Mouse (Mus musculus) liver, embryonic 14.5 days (tissue): ENCODE results near the gene Klc1. TPM values are rescaled to one million over a fixed set of nuclear protein-coding genes. Genes with fewer than 3 reads are reported as not detected.

Experiments
- ATAC-seq: fragments of 200-750 bp; cut with Nextera tagmentation; 2 replicates; pipeline ENCODE4 v1.8.0; 2017; ENCODE audit warnings: moderate number of reproducible peaks, mild to moderate bottlenecking, moderate library complexity; ENCODE audit not compliant: insufficient read depth
- DNase-seq, 3 experiments: peaks; one replicate each; pipeline ENCODE4 v3.0.0-alpha.2; 2012 to 2013; ENCODE audit warnings: low read depth in 3 of 3, low spot score in 3 of 3
- H3K27ac ChIP-seq: fragments of 300-500 bp; sonication (generic); 2 replicates; pipeline ENCODE4 v1.5.1; 2014; ENCODE audit warnings: moderate library complexity, mild to moderate bottlenecking, control low read depth, inconsistent platforms
- H3K27me3 ChIP-seq: fragments of 300-500 bp; sonication (generic); 2 replicates; pipeline ENCODE4 v1.6.1; 2014; ENCODE audit warnings: mild to moderate bottlenecking, low read length, moderate library complexity; ENCODE audit not compliant: control insufficient read depth, insufficient read depth
- H3K36me3 ChIP-seq: fragments of 300-500 bp; sonication (generic); replicated peaks from 2 replicates; pipeline ENCODE4 v1.6.1; 2014; ENCODE audit warnings: low read depth; ENCODE audit not compliant: control insufficient read depth, insufficient read depth
- H3K4me1 ChIP-seq, 2 experiments: fragments of 200-500 bp in 1 of 2; fragments of 300-500 bp in 1 of 2; sonication (generic) in 1 of 2; replicated peaks; 2 replicates each; pipeline ENCODE4 v1.6.1; 2012 to 2014; ENCODE audit warnings: antibody characterized with exemption in 1 of 2, inconsistent platforms in 1 of 2, low read length in 1 of 2; ENCODE audit not compliant: control insufficient read depth in 2 of 2, insufficient read depth in 2 of 2
- H3K4me2 ChIP-seq: fragments of 300-500 bp; sonication (generic); 2 replicates; pipeline ENCODE4 v1.6.1; 2014; ENCODE audit warnings: low read depth, mild to moderate bottlenecking, control low read depth, moderate library complexity
- H3K4me3 ChIP-seq, 2 experiments: fragments of 200-500 bp in 1 of 2; fragments of 300-500 bp in 1 of 2; sonication (generic) in 1 of 2; 2 replicates each; pipeline ENCODE4 v1.5.1; 2012 to 2014; ENCODE audit warnings: low read depth in 2 of 2, low read length in 2 of 2, mild to moderate bottlenecking in 2 of 2, control low read depth in 1 of 2, inconsistent platforms in 1 of 2, moderate library complexity in 1 of 2; ENCODE audit not compliant: insufficient read depth in 1 of 2
- H3K9ac ChIP-seq: fragments of 300-500 bp; sonication (generic); replicated peaks from 2 replicates; pipeline ENCODE4 v1.6.1; 2014; ENCODE audit warnings: mild to moderate bottlenecking, control low read depth, moderate library complexity
- H3K9me3 ChIP-seq: fragments of 300-500 bp; sonication (generic); 2 replicates; pipeline ENCODE4 v1.6.1; 2016; ENCODE audit warnings: low read length, mixed read lengths; ENCODE audit not compliant: control insufficient read depth
- CTCF ChIP-seq: IDR thresholded peaks from 2 replicates; pipeline ENCODE4 v1.5.1; 2016; ENCODE audit warnings: antibody characterized with exemption, low read depth, control low read depth
- EP300 ChIP-seq: IDR thresholded peaks from 2 replicates; pipeline ENCODE4 v1.6.1; 2016; ENCODE audit warnings: antibody characterized with exemption, low read depth
- WGBS: fragments of 180-500 bp; shearing (Covaris S2); extraction: QIAGEN DNeasy Blood & Tissue Kit; methylation state at CpG from one replicate; pipeline ENCODE4 v1.1.7; 2014; ENCODE audit not compliant: insufficient replicate concordance; 5-methylcytosine and 5-hydroxymethylcytosine counted together
- polyA plus RNA-seq, 2 experiments: library from polyadenylated mRNA; depleted of rRNA in 1 of 2; stranded (reverse) in 1 of 2; unstranded in 1 of 2; fragments of >200 nt; fragmentation: Nextera tagmentation in 1 of 2; extraction: Ambion mirVana in 1 of 2; gene quantifications; 2 replicates each; pipeline versions ENCODE4 v1.2.1 to v1.2.3; 2012 to 2014

The Klc1 gene
- polyA plus RNA-seq, 2 experiments, result 14.3 to 16.3 TPM

DNA sequence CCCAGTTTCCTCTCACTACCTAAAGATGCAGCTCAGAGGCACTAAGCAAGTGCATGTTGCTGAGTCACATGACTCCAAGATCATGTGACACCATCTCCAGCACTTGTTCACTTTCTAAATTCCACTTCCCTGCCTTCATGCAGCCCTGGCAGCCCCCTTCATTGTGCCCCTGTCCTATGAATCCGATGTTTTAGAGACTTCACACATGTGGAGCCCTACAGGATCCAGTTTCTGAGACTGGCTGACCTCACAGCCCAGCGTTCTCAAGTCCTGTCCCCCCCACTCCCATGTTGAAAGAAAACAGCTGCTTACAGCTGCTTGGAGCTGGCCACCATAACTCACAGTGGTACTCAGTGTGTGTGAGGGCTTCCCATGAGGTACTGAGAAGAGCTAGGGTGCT is 15.2 kb upstream of the Klc1 start:
- no peak overlapping the region for H3K4me2 ChIP-seq
- peaks cover 5 to 9% of the 10 kb centered on the region in 2 experiments; a peak in 3 of 4 replicates for H3K4me1 ChIP-seq
- H3K36me3 ChIP-seq, result no peaks in the 10 kb centered on the region
- H3K27me3 ChIP-seq, result no peaks in the 10 kb centered on the region
- no peaks in the 10 kb centered on the region for H3K9me3 ChIP-seq
- no peak overlapping the region for H3K4me3 ChIP-seq
- H3K9ac ChIP-seq, result no peak overlapping the region
- no peak for TF ChIP-seq CTCF
- TF ChIP-seq EP300, result no peak
- WGBS, result 57% methylated on average over 2 of the region's 2 CpGs
- ATAC-seq, result no peak
- no peak for DNase-seq
- no peak overlapping the region for H3K27ac ChIP-seq

DNA sequence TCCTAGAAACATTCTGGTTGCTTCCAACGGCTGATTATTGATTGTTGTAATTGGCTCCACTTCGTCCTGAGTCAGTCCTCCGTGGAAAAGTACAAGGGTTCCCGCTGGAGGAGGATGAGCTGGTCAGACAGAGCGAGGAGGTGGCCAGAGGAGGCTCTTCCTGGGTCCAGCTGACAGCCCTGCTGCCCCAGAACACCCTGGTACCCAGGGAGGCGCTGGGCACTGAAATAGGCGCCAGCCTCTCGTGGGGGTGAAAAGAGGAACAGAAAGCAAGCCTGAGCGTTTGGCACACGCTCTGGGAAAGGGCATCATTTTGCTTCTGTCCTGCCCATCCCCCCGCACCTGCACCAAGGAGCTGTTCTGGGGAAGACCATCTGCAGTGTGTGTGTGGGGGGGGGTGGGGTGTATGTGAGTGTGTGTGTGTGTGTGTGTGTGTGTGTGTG is 14.6 kb upstream of the Klc1 start:
- H3K27ac ChIP-seq, result no peak overlapping the region
- H3K9me3 ChIP-seq, result no peaks in the 10 kb centered on the region
- no peak for TF ChIP-seq CTCF
- no peak for TF ChIP-seq EP300
- H3K9ac ChIP-seq, result no peak overlapping the region
- H3K4me1 ChIP-seq, result peaks cover 5 to 9% of the 10 kb centered on the region in 2 experiments; a peak in 3 of 4 replicates
- no peak overlapping the region for H3K4me3 ChIP-seq
- ATAC-seq (no peak), DNase-seq (no peak)
- no peaks in the 10 kb centered on the region for H3K36me3 ChIP-seq
- 64% methylated on average over 11 of the region's 11 CpGs for WGBS
- no peak overlapping the region for H3K4me2 ChIP-seq
- H3K27me3 ChIP-seq, result no peaks in the 10 kb centered on the region

DNA sequence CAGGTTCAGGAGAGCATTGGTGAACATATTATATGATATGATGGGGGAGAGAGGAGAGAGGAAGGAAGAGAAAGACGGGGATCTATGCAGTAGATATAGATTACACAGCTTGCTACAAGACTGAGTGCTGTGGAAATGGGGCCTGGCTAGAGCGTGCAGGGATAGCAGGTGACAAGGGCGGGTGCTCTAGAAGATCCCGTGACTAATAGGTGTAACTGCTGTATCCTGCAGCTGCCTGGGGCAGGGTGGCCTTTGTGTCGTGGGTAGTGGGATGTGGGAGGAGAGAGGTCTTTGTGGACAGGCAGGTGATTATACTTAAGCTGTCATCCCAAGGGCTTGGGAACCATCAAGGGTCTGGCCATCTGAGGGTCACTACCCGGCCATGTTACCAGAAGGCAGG is 13.4 kb upstream of the Klc1 start:
- Histone ChIP-seq H3K9me3 (no peaks in the 10 kb centered on the region), H3K4me2 (no peak overlapping the region), H3K4me1 (peaks cover 5 to 9% of the 10 kb centered on the region in 2 experiments; a peak in 3 of 4 replicates), H3K4me3 (no peak overlapping the region), H3K27ac (no peak overlapping the region), H3K9ac (no peak overlapping the region), H3K27me3 (no peaks in the 10 kb centered on the region), H3K36me3 (no peaks in the 10 kb centered on the region)
- DNase-seq (no peak), ATAC-seq (no peak)
- TF ChIP-seq EP300 (no peak), CTCF (no peak)
- WGBS, result 59% methylated on average over 6 of the region's 6 CpGs

DNA sequence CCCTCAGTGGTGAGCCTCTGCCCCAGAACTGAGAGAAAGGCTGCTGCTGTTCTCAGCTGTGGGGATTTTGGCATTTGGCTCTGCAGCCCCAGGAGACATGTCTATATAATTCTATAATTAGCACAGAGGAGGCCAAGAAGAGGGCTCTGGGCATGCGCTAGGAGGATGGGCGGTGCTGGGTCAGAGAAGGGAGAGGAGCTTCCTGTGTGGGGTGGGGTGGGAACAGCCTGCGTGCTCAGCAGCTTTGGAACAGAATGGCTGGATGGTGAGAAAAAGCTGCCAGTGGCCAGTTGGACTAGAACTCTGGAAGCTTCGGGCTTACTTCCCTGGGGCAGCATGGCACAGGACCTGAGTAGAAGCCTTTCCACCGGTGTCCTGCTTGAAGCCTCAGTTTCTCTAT is 12.6 kb upstream of the Klc1 start:
- H3K4me2 ChIP-seq, result no peak overlapping the region
- DNase-seq (no peak), ATAC-seq (peak; percentile 64; the same call in 1 of the 2 replicates)
- peaks cover 5 to 9% of the 10 kb centered on the region in 2 experiments; a peak in 3 of 4 replicates for H3K4me1 ChIP-seq
- no peak for TF ChIP-seq CTCF
- no peak for TF ChIP-seq EP300
- H3K36me3 ChIP-seq, result no peaks in the 10 kb centered on the region
- H3K9me3 ChIP-seq, result no peaks in the 10 kb centered on the region
- no peaks in the 10 kb centered on the region for H3K27me3 ChIP-seq
- H3K9ac ChIP-seq, result no peak overlapping the region
- no peak overlapping the region for H3K4me3 ChIP-seq
- WGBS, result 41% methylated on average over 5 of the region's 5 CpGs
- no peak overlapping the region for H3K27ac ChIP-seq

DNA sequence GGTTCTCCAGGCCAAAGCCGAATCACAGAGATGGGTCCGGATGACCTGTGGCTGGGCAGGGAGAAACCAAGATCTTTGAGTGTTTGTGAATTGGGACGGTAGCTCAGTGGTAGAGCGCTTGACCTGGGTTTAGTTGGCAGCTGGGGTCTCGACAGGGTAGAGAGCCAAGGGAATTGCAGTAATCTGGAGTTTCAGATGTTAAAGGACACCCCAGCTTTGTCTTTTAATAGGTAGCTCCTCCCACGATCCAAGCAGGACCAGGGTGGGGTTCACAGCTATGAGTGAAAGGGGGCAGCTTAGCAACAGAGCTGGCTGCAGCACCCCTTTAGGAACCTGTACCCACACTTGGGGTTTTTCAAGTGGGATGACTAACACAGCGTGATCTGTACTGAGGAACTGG is 11.2 kb upstream of the Klc1 start:
- H3K27ac ChIP-seq, result no peak overlapping the region
- H3K36me3 ChIP-seq, result no peaks in the 10 kb centered on the region
- 68% methylated on average over 7 of the region's 7 CpGs for WGBS
- no peak for TF ChIP-seq EP300
- TF ChIP-seq CTCF, result no peak
- no peak overlapping the region for H3K4me3 ChIP-seq
- DNase-seq (no peak), ATAC-seq (no peak)
- H3K9me3 ChIP-seq, result no peaks in the 10 kb centered on the region
- no peak overlapping the region for H3K4me2 ChIP-seq
- H3K9ac ChIP-seq, result no peak overlapping the region
- no peaks in the 10 kb centered on the region for H3K27me3 ChIP-seq
- H3K4me1 ChIP-seq, result peaks cover 5 to 9% of the 10 kb centered on the region in 2 experiments; a peak in 3 of 4 replicates
